Mouse (Mus musculus) B cell, adult 67 days (primary cell): ENCODE results near the gene Ccdc180. TPM values are rescaled to one million over a fixed set of nuclear protein-coding genes. Genes with fewer than 3 reads are reported as not detected.

ENCODE experiments used
- total RNA-seq, 2 experiments: library from RNA; stranded (reverse); gene quantifications; 4 replicates each; pipeline ENCODE4 v1.2.4; 2023

The Ccdc180 gene
- under 1 TPM; 0.50 to 0.64 TPM for total RNA-seq

GRCm38 (mm10) chr4:45890066-45890761 is at the start of gene Ccdc180:
TSS of gene Ccdc180 (plus strand) at chr4:45890303.

GRCm38 (mm10) chr4:45848109-45848824 is 41.8 kb upstream of the Ccdc180 start, which contains the start of gene Stra6l:
TSS of gene Stra6l (plus strand) at chr4:45848664.

GRCm38 (mm10) chr4:45964771-45965439 is 74.8 kb downstream of the Ccdc180 start, which contains the start of gene Tdrd7:
TSS of gene Tdrd7 (plus strand) at chr4:45965334.

Other genes with a start within 250 kb of the Ccdc180 start
- 1 to 10 TPM; 3.0 to 4.7 TPM for gene Aldh1b1, start 91.3 kb upstream of the Ccdc180 start, total RNA-seq
- gene Igfbpl1, start 63.4 kb upstream of the Ccdc180 start, total RNA-seq = not detected
- under 1 TPM in 1 of 2 experiments, not detected in 1; 0.15 TPM for gene Stra6l, start 41.6 kb upstream of the Ccdc180 start, total RNA-seq
- gene Tdrd7, start 75.0 kb downstream of the Ccdc180 start, total RNA-seq = 10 to 100 TPM; 20.2 to 21.0 TPM
- gene Tmod1, start 148.6 kb downstream of the Ccdc180 start, total RNA-seq = not detected
- gene Ncbp1, start 248.3 kb downstream of the Ccdc180 start, total RNA-seq = 10 to 100 TPM; 46.5 to 52.7 TPM
- gene Tstd2, start 248.4 kb downstream of the Ccdc180 start, total RNA-seq = 10 to 100 TPM; 34.6 to 35.4 TPM